In the genomic region with DNA sequence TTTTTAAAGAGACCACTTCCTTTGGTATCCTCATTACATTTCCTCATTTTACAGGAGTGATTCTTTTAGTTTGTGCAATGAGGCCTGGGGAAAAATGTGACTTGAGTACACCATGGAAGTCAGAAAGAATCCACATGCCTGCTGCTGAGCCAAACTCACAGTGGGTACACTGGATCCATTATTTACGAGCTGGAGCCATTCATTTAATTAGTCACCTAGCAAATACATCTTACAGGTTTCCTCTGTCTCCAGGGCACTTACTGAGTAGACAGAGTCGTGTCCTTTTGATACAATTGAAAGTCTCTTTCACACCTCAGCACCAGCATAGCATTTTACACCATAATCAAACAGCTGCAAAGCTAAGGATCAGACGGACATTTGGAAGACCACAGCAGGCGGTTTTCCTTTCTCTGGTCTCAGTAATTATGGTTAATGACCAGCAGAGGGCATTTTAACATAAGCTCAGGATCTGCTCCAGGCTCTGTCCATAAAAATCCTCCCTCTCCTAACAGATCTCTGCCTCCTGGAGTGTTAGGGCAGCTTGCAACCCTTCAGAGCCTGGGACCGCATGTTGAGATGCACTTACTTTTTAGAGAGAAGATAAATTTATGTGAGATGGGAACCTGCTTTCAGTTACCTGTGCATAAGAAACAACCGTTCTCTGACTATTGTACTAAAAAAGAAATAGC, we compare ENCODE assay signal across 7 mouse cellular contexts.
DNase-seq lines count a peak whose midpoint lies in the region; ATAC-seq and TF ChIP-seq lines count a peak whose summit lies in the region.
"Not testable (repeated sequence)": the region's sequence is repeated elsewhere in the genome, so short reads cannot be mapped to it uniquely, and the experiment has no call there.

No protein-coding gene starts in this region.

- H3K9ac ChIP-seq in forebrain, postnatal 0 days; hindbrain, embryonic 16.5 days (ENCODE audit: low read depth, low read length): not testable (repeated sequence)

- 30% methylated on average over 4 of the region's 6 CpGs for WGBS in forebrain, postnatal 0 days
- WGBS in hindbrain, embryonic 16.5 days, result 31% methylated on average over 4 of the region's 6 CpGs

- not testable (repeated sequence) for H3K9me3 ChIP-seq in forebrain, postnatal 0 days (ENCODE audit: low read length); hindbrain, embryonic 16.5 days (ENCODE audit: control insufficient read depth, low read length)

- not testable (repeated sequence) for H3K36me3 ChIP-seq in forebrain, postnatal 0 days (ENCODE audit: insufficient read depth); hindbrain, embryonic 16.5 days (ENCODE audit: control insufficient read depth, insufficient read depth, low read length)

- peak; percentile 23 for DNase-seq in adrenal gland, adult 2 months
- peak; percentile 4 for DNase-seq in forebrain, postnatal 0 days
- DNase-seq in left cerebral cortex, adult 2 months (ENCODE audit: extremely low spot score in 1 of 2, low spot score in 2 of 2), result not testable (repeated sequence)
- DNase-seq in mesoderm, embryonic 11.5 days (ENCODE audit: low read depth, low spot score), result peak; percentile 12
- DNase-seq in retina, postnatal 1 day, result peak; percentile 22

- not testable (repeated sequence) for H3K27me3 ChIP-seq in forebrain, postnatal 0 days (ENCODE audit: insufficient read depth, low read length); hindbrain, embryonic 16.5 days (replicated peaks; ENCODE audit: control insufficient read depth, insufficient read depth, low read length)

- 0 out of 2 replicates have a peak, but pooled peaks have one; percentile 8 for TF ChIP-seq CTCF in forebrain, postnatal 0 days (IDR thresholded peaks at IDR 0.05; ENCODE audit: low read depth)
- peak; percentile 38 for TF ChIP-seq CTCF in left cerebral cortex, adult 2 months (IDR thresholded peaks at IDR 0.05)

- H3K4me2 ChIP-seq in forebrain, postnatal 0 days (ENCODE audit: low read depth); hindbrain, embryonic 16.5 days (ENCODE audit: low read length): not testable (repeated sequence)

- not testable (repeated sequence) for H3K4me1 ChIP-seq in forebrain, postnatal 0 days (ENCODE audit: insufficient read depth); hindbrain, embryonic 16.5 days (ENCODE audit: control insufficient read depth, insufficient read depth, low read depth, low read length)

- intact Hi-C loops in left cerebral cortex, adult 2 months (cut with DNase I), result not testable (repeated sequence)

- H3K27ac ChIP-seq in forebrain, postnatal 0 days (ENCODE audit: low read depth, low read length); hindbrain, embryonic 16.5 days (ENCODE audit: low read depth, low read length); left cerebral cortex, adult 2 months: not testable (repeated sequence)

- ATAC-seq in common myeloid progenitor, adult 5-6 weeks (replicated peaks; ENCODE audit: low read depth, poor library complexity, severe bottlenecking), result 0 out of 2 replicates have a peak, but pooled peaks have one; percentile 62
- peak; percentile 34; the same call in 1 of the 2 replicates for ATAC-seq in forebrain, postnatal 0 days
- peak; percentile 87 for ATAC-seq in hindbrain, embryonic 16.5 days

- not testable (repeated sequence) for H3K4me3 ChIP-seq in forebrain, postnatal 0 days (ENCODE audit: low read depth, low read length); hindbrain, embryonic 16.5 days (ENCODE audit: low read length); left cerebral cortex, adult 2 months

Comparison
In these comparisons a context has a peak if more than half of its experiments do, and no peak if none do; other contexts are left out.
1. ATAC-seq: peak in every context shown above with its lines; median percentile 87 in hindbrain, embryonic 16.5 days; 62 in common myeloid progenitor, adult 5-6 weeks; 34 in forebrain, postnatal 0 days.